Mouse (Mus musculus): ENCODE measurements at regions not wholly inside any gene's neighbourhood (a gene's known extent, or its start where the extent isn't known, plus 50 kb on each side); places are given as distances from the start of the nearest gene placed in this dataset.

DNA sequence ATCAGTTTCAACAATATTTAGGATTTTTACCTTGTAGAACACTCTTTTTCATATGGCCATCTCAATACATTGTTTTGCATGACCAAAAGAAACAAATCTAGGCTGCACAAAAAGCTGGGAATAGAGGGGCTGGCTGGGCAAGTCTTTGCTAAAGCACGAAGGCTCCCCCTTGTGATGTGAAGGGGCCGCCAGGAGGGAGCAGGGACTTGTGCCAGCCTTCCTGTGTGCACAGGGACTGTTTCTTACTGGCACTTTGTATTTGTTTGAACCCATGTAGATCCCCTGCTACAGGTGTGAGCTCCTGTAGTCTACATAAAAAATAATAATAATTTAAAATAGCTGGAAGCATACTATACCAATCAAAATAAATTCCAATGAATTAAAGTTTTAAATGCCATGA lies 312.4 kb downstream of the Ndufa4 start:
- no peak for TF ChIP-seq CTCF (IDR thresholded peaks at IDR 0.05; ENCODE audit: control insufficient read depth, insufficient read depth, low read length)
- TF ChIP-seq POLR2A (IDR thresholded peaks at IDR 0.05; ENCODE audit: borderline replicate concordance, control insufficient read depth, low read depth, low read length): no peak
